Mouse (Mus musculus): Measurements from ENCODE around the gene Olfr65.

Olfr65 gene

GRCm38 (mm10) chr7:103903187-103903586 lies at the start of gene Olfr65:
Gene Olfr65, plus strand, starts transcription at chr7:103903487.
- no peak for DNase-seq

- DNase-seq, result no peak
Measured at GRCm38 (mm10) chr7:103854669-103855068, 48.6 kb upstream of the Olfr65 start.

- DNase-seq, result no peak
Measured at GRCm38 (mm10) chr7:103859076-103859475, 44.2 kb upstream of the Olfr65 start.

GRCm38 (mm10) chr7:103860855-103861254 lies 42.4 kb upstream of the Olfr65 start:
- no peak for DNase-seq

GRCm38 (mm10) chr7:103861531-103861930 lies 41.8 kb upstream of the Olfr65 start:
- no peak for DNase-seq

- DNase-seq, result no peak
Measured at GRCm38 (mm10) chr7:103865716-103866115, 37.6 kb upstream of the Olfr65 start.

- no peak for DNase-seq
Measured at GRCm38 (mm10) chr7:103870667-103871066, 32.6 kb upstream of the Olfr65 start.

- DNase-seq, result no peak
Measured at GRCm38 (mm10) chr7:103873064-103873463, 30.2 kb upstream of the Olfr65 start.

GRCm38 (mm10) chr7:103874451-103874850 lies 28.8 kb upstream of the Olfr65 start:
- no peak for DNase-seq

- no peak for DNase-seq
Measured at GRCm38 (mm10) chr7:103877093-103877492, 26.2 kb upstream of the Olfr65 start.

GRCm38 (mm10) chr7:103886152-103886551 lies 17.1 kb upstream of the Olfr65 start, which contains the start of gene Olfr66:
Gene Olfr66, minus strand, starts transcription at chr7:103886252.
- DNase-seq, result no peak

- no peak for DNase-seq
Measured at GRCm38 (mm10) chr7:103894385-103894784, 8.9 kb upstream of the Olfr65 start, which contains the start of gene Olfr64. Gene Olfr64, minus strand, starts transcription at chr7:103894485.

- no peak for DNase-seq
Measured at GRCm38 (mm10) chr7:103910047-103910446, 6.8 kb downstream of the Olfr65 start.

- no peak for DNase-seq
Measured at GRCm38 (mm10) chr7:103912969-103913511, 9.8 kb downstream of the Olfr65 start.

- no peak for DNase-seq
Measured at GRCm38 (mm10) chr7:103915338-103915737, 12.1 kb downstream of the Olfr65 start.

- DNase-seq, result no peak
Measured at GRCm38 (mm10) chr7:103928525-103928924, 25.2 kb downstream of the Olfr65 start, which contains the start of gene Olfr631. Gene Olfr631, plus strand, starts transcription at chr7:103928825.

GRCm38 (mm10) chr7:103934264-103934663 lies 31.0 kb downstream of the Olfr65 start, which contains the start of gene Olfr632:
Gene Olfr632, plus strand, starts transcription at chr7:103934347.
- no peak for DNase-seq

GRCm38 (mm10) chr7:103942730-103943129 lies 39.4 kb downstream of the Olfr65 start:
- peak; percentile 7 for DNase-seq

- no peak for DNase-seq
Measured at GRCm38 (mm10) chr7:103944137-103944536, 40.9 kb downstream of the Olfr65 start, which contains the start of gene Olfr633. Gene Olfr633, plus strand, starts transcription at chr7:103944437.
